Mouse (Mus musculus): ENCODE measurements at regions not wholly inside any gene's neighbourhood (a gene's known extent, or its start where the extent isn't known, plus 50 kb on each side); places are given as distances from the start of the nearest gene placed in this dataset.
A peak's percentile ranks its signal among the peaks of the same experiment; 100 is the strongest.
"Not testable (repeated sequence)": the region's sequence is repeated elsewhere in the genome, so short reads cannot be mapped to it uniquely, and the experiment has no call there.

GRCm38 (mm10) chr14:9492228-9492627, 826.2 kb upstream of the 4930452B06Rik start:
- DNase-seq (ENCODE audit: low read depth, low spot score): no peak

DNA sequence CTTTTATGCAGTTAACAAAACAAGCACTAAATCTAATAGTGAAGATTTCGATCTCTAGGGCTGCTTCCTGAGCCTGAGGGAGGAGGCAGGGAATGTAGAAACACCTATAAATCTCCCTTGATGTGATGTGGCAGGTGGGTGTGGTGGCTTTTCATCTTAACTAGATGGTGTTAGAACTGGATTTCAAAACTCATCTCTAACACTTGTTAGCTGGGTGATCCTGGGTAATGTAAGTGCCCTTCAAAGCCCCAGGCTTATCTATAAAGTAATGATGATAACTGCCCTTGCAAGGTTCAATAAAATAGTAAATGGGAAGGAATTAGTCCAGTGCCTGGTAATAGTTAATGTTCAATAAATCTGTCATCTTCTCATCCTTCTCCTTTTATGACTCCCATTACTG, 822.5 kb upstream of the 4930452B06Rik start:
- DNase-seq (ENCODE audit: low read depth, low spot score): no peak

DNA sequence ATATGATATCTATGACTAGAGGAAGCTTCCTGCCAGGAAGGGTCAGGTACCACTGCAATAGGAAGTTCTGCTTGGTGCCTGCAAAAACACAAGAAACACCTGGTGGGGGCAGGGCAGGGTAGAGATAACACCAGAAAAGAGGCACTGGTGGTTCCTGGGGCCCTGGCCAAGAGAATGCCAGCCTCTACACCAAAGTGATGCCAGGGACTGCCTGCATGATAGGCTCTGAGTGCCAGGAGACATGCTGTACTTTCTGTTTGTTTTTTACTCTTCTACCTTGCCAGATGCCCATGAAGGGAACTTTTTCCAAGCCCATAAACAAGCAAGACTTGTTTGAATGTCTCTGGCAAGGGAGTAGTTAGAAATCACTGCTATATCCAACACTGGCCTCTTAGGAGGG, 812.9 kb upstream of the 4930452B06Rik start:
- DNase-seq (ENCODE audit: low read depth, low spot score): no peak

DNA sequence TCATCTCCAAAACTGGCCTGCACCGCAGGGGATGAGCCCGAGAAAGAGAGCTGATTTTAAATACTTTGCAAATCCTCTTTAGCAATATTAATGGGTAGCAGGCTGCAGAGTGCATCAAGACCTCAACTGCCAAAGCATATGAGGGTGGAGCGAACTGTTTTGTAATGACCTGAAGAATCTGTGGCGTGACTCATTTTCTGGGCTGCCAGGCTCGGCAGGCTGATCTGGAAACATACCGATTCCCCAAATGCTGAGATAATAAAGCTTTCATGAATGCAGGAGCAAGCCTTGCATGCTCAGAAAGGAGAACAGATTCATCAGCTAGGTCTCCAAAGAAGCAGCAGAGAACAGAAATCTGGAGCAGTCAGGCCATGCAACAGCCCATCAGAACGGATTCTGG, 809.1 kb upstream of the 4930452B06Rik start:
- DNase-seq (ENCODE audit: low read depth, low spot score): no peak

DNA sequence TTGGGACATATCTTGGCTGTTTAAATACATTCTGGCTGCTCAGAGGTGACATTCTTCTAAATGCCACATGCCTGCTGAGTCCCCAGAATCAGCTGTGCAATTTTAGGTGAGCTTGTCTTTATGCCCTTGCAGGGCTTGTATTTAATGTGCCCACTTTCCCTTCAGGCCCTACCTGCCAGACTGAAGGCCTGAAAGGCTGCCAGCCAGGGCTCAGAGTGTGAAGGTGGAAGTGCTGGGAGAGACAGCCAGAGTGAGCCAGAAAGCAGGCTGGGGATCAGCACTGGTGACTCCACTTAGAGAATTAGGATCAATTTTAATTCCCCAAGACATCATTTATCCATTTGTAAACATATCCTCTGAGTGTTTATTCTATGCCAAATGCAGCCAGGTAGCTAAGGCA, 803.6 kb upstream of the 4930452B06Rik start:
- DNase-seq (ENCODE audit: low read depth, low spot score): no peak

GRCm38 (mm10) chr14:9468654-9469053, 802.6 kb upstream of the 4930452B06Rik start:
- no peak for DNase-seq (ENCODE audit: low read depth, low spot score)

DNA sequence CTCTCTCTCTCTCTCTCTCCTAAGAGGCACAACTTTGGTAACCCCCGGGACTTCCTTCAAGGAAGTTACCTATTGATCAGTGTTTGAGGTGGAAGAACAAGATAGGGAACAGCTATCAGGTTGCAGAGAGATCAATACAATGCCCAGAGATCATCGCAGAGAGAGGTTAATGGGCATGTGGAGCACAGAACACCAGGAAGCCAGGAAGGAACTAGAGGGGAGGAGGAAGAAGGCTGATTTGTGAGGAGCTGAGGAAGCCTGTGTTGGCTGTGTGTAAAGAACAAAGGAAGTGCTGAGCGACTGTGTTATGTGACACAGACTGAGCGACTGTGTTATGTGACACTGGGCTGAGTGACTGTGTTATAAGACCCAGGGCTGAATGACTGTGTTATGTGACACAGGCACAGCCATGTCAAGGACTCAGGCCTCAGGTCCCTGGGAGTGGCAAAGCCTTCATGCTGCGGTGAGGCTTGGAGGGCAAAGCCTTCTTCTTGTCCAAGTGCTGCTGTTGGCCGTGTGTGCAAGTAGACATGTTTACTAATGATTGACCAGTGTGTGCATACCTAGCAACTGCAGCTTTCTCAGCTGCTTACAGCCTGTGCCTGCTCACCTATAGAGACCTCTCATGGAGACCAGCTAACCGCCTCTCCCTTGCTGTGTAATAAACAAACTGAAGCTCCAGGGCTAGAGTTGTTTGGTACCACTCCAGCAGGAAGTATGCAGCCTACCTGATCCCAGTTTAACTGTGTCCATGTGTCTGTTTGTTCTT, 801.8 kb upstream of the 4930452B06Rik start:
- peak; percentile 39 for DNase-seq (ENCODE audit: low read depth, low spot score)

DNA sequence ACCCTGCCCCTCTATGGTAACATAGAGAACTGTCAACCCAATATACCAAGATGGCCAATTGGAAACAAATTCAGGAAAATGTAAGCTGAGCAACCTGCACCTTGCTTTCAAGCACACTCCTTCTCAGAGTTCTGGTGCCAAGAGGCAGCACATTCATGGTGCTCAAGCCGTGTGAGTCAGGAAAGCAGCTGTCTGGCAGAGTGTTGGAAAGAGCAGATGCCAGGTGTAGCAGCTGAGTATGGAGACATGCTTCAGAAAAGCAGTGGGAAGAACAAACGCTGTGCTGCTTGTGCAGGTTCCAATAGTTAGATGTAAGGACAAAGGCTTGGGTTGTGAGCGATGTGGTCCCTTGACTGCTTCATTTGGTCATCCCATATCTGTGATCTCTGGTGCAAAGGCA, 794.0 kb upstream of the 4930452B06Rik start:
- DNase-seq (ENCODE audit: low read depth, low spot score): no peak

DNA sequence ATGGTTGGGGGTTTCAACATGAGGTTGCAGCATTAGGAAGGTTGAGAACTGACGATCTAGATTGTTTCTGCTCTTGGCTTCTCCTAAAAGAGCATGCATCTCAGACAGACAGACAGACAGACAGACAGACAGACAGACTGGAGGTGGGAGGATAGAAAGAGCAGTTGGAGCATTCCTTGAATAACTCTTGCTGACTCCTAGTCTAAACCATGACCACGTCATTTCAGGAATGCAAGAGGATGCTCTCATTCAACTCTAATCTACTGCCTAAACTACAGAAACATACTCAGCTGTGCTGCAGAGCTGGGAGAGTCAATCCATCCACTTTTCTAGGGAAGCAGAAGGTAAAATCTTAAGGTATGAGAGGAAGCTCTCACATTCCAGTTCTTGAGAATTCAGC, 792.8 kb upstream of the 4930452B06Rik start:
- no peak for DNase-seq (ENCODE audit: low read depth, low spot score)

DNA sequence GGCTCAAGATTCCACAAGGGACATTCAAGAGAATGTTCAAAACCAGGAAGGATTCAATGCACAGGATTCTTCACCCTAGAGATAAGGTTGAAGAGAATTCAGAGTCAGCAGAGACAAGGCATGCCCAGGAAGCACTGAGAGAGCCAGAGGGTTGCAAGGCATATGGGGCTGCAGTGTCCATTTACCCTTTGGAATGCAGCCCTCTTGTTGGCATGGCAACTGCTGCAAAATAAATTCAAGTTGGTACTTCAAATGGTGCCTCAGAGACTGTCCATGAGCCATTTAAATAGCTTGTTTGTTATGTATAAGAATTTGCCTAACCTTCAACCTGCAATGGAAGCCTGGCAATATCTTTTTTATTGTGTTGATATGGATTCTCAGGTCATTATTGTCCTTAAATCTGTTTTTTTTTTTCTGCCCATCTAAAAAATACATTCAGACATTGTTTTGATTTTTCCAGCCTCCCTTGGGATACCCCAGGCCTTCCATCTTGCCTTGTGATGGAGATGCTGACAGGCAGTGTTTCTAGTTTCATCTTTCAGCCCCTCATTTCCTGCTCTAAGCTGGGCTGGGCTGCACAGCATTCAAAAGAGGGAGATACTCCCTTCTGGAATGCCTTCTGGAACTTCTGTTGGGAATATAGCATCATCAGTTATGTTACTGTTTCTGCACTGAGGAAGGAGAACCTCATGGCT, 791.9 kb upstream of the 4930452B06Rik start:
- peak; percentile 11 for DNase-seq (ENCODE audit: low read depth, low spot score)

DNA sequence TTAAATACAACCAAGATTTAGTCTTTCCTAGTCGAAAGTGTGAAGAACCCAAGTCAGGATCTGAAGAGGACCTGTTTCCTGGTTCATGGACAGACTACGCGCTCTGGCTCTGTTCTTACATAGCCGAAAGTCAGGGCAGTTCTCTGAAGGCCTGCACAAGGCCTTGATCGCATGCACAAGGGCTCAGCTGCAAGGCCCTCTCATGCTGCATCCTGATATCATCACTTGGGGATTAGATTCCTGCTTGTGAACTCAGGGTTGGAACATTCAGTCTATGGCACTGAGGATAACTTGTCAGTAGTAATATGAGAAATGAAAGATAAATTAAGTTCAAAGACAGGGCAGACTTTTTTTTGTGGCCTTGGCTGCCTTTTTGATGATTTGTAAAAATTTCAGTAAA, 789.9 kb upstream of the 4930452B06Rik start:
- DNase-seq (ENCODE audit: low read depth, low spot score): no peak

GRCm38 (mm10) chr14:9449942-9450341, 783.9 kb upstream of the 4930452B06Rik start:
- DNase-seq (ENCODE audit: low read depth, low spot score): no peak

DNA sequence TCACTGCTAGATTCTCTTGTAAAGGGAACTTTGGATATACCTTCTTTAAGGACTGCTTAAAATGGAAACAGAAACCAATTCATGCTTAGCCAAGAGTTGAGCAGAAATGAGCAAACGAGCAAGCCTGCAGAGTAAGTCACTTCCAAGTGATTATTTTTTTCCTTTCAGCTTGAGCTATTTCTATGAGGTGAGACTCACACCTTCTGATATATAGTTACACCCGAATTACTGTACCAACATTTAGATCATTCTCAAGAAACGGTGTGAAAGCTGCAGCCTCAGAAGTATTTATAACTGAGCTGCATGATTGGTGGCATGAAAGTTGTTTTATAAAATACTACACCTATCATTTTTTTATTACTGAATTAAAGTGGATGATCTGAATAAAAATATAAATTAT, 771.9 kb upstream of the 4930452B06Rik start:
- DNase-seq (ENCODE audit: low read depth, low spot score): no peak

DNA sequence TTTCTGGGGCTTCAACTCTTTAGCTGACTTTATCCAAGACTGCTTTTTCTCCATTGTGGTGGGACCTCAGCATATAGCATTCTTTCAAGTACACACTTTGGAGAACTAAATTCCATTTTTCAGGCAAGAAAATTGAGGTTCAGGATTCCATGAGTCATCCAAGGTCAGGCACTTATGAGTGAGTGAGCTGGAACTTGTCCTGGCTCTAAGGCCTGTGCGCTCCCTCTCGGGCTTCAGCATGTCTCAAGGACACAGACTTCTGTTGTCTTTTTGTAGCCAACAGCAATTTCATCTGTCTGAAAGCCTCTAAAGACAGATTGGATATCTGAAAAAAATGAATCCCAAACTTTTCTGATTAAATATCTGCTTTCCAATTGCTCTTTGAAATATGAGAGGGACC, 769.1 kb upstream of the 4930452B06Rik start:
- no peak for DNase-seq (ENCODE audit: low read depth, low spot score)

- no peak for DNase-seq (ENCODE audit: low read depth, low spot score)
Measured at GRCm38 (mm10) chr14:9433081-9433590, 767.1 kb upstream of the 4930452B06Rik start.

- no peak for DNase-seq (ENCODE audit: low read depth, low spot score)
Measured at GRCm38 (mm10) chr14:9431798-9432197, 765.8 kb upstream of the 4930452B06Rik start.

- no peak for DNase-seq (ENCODE audit: low read depth, low spot score)
Measured at GRCm38 (mm10) chr14:9411822-9412403, 745.9 kb upstream of the 4930452B06Rik start.

DNA sequence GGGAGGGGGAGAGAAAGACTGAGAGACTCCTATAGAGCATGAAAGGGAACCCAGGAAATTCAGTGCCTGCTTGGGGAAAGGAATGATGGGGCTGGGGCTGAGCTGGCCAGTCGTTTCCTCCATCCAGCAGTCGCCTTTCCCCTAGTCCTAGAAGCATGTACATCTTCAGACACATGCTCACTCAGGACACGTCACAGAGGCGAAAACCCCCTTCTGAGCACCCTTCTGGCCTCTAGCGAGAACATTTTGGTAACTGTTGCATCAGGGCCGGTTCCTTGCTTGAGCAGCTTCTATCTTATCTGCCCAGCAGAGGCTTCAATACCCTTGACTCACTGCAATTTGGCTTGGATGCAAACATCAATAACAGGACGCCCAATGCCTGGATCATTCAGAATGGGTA, 737.6 kb upstream of the 4930452B06Rik start:
- no peak for DNase-seq (ENCODE audit: low read depth, low spot score)

DNA sequence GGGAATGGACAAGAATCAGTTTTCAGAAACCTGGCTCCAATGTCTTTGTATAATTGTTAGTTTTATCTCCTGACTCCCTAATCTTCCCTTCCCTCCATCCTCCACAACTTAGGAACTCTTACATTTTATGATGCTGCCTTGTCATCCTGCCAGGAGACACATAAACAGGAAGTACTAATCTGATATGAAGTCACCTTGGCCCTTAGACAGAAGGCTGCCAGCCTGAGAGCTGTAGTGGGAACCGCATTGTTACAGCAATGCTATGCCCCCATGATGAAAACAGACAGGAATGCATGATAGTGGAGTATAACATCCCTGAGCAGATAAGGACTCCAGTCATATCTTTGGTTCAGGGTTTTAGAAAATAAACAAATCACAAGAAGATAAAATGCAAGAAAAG, 734.8 kb upstream of the 4930452B06Rik start:
- DNase-seq (ENCODE audit: low read depth, low spot score): no peak

DNA sequence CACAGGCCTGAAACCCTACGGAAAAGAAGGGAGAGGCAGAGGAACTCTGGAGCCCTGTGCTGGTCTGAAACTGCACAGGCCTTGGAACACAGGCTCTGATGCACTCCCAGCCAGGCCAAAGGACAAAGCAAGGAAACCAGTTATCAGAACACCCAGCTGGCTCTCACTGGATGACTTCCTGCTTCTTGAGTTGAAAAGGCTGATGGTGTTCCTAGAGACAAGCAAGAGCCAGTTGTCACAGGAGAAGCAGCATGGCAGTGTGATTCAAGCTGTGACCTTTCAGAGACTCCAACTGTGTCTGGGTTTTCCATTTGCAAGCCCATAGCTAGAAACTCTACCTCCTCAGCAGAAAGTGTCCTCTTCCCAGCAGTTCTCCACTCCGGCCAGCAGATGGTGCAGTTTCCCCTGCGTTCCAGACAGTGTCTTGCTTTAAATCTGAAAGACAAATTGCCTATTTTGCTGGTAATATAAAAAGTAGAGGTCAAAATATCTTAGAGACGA, 727.3 kb upstream of the 4930452B06Rik start:
- peak; percentile 89 for DNase-seq (ENCODE audit: low read depth, low spot score)

DNA sequence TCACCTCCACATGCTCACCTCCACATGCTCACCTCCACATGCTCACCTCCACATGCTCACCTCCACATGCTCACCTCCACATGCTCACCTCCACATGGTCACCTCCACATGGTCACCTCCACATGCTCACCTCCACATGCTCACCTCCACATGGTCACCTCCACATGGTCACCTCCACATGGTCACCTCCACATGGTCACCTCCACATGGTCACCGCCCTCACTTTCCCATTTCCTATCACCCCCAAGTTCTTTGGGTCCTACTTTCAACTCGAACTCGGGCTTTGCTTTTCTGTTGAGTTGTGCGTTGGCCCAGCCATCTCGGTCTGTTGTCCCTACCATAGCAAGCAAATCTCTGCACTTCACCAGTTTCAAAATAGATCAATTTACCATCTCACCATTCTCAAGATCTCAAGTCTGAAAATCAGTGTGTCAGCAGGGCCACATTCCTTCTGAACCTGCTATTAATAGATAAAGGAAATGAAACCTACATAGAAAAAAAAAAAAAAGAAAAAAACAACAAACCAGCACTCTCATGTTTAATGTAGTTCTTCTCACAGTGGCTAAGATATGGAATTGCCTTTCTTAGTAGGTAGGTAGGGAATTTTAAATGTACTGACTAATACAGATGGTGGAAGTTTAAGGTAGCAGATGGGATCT, 724.0 kb upstream of the 4930452B06Rik start:
- not testable (repeated sequence) for DNase-seq (ENCODE audit: low read depth, low spot score)

GRCm38 (mm10) chr14:9389180-9389579, 723.1 kb upstream of the 4930452B06Rik start:
- no peak for DNase-seq (ENCODE audit: low read depth, low spot score)

All from R1 (cell line).